Mouse (Mus musculus) large intestine, adult 2 months (tissue): ENCODE measurements around the gene Trnp1. TPM values are rescaled to one million over a fixed set of nuclear protein-coding genes. Genes with fewer than 3 reads are reported as not detected.

ENCODE experiments used
- DNase-seq: peaks from one replicate; pipeline ENCODE4 v3.0.0-alpha.2; 2012; ENCODE audit warnings: low read depth, low spot score
- WGBS: fragments of 180-500 bp; shearing (Covaris S2); methylation state at CpG from one replicate; pipeline ENCODE4 v1.1.7; 2018; 5-methylcytosine and 5-hydroxymethylcytosine counted together
- polyA plus RNA-seq: library from polyadenylated mRNA; depleted of rRNA; stranded (reverse); fragments of >200 nt; gene quantifications from 2 replicates; pipeline ENCODE4 v1.2.3, GENCODE M21; 2012

Trnp1 gene
- polyA plus RNA-seq, 1 experiment = 7.9 TPM

- DNase-seq = no peak
- 80% methylated on average over 7 of the region's 7 CpGs for WGBS
Observed at GRCm38 (mm10) chr4:133471135-133471821, 27.1 kb downstream of the Trnp1 start.

GRCm38 (mm10) chr4:133469122-133469521 lies 29.2 kb downstream of the Trnp1 start:
- DNase-seq = no peak
- WGBS = 32% methylated on average over 12 of the region's 12 CpGs

DNA sequence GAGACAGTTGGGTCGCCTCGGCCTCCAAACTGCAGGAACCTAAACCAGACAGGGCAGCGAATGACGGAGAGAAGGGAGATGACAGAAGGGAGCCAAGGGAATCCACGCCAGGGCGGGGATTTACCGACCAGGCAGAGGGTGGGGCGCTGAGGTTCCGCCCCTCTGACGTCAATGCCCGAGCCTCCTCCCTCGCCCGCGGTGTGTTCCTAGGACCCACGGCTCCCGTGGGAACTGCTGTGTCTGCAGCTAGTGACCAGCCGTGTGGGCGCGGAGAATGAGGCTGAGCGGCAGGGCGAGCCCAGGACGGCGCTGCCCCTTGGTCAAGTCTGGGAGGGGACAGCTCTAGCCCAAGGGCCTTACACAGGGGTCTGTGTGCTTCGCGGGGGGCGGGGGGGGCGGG lies 30.3 kb downstream of the Trnp1 start:
- DNase-seq = peak; percentile 75
- WGBS = 0% methylated on average over 27 of the region's 27 CpGs

DNA sequence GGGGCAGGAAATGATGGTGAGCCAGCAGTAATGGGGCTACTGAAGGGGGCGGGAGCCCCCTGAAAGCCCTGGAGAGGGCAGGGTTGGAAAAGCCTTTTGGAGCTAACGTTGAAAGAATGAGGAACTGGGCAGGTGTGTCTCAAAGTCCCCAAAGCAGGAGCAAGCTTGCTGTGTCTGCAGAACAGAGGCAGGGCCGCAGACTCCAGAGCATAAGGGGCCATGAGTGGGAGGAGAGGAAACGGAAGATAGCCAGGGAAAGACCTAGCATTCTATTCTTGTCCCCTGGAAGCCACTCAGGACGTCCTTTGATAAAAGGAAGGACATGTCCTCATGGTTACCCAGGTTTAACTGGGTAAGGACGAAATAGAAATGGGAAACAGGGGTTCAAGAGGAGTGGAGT lies 35.2 kb downstream of the Trnp1 start:
- WGBS = 47% methylated on average over 6 of the region's 6 CpGs
- no peak for DNase-seq

- 81% methylated on average over 4 of the region's 4 CpGs for WGBS
- DNase-seq = no peak
Observed at GRCm38 (mm10) chr4:133461362-133461761, 37.0 kb downstream of the Trnp1 start.

- 55% methylated on average over 5 of the region's 5 CpGs for WGBS
- DNase-seq = no peak
Observed at GRCm38 (mm10) chr4:133460796-133461325, 37.5 kb downstream of the Trnp1 start.

- 78% methylated on average over 1 of the region's 1 CpGs for WGBS
- DNase-seq = no peak
Observed at GRCm38 (mm10) chr4:133460006-133460405, 38.3 kb downstream of the Trnp1 start.

- no peak for DNase-seq
- WGBS = 50% methylated on average over 3 of the region's 3 CpGs
Observed at GRCm38 (mm10) chr4:133458044-133458443, 40.3 kb downstream of the Trnp1 start.

- DNase-seq = no peak
- WGBS = 53% methylated on average over 7 of the region's 7 CpGs
Observed at GRCm38 (mm10) chr4:133452433-133452832, 45.9 kb downstream of the Trnp1 start.

DNA sequence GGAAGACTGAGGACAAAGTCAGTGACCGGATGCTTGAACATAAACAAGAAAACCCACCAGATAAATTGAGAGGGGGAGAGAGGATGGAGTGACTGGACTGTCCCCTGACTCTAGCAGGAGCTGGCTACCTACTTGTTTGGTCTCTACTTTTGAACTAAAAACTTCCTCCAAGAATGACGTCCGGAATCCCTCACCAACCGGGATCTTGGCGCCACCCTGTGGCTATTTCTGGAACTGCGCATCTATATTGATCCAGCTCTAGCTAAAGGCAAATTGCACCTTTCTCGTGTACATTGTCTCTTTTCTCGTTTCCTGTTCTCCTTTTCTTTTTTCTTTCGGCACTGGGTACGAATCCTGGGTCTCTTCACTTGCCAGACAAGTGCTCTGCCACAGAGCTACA lies 46.8 kb downstream of the Trnp1 start:
- 4% methylated on average over 10 of the region's 10 CpGs for WGBS

DNA sequence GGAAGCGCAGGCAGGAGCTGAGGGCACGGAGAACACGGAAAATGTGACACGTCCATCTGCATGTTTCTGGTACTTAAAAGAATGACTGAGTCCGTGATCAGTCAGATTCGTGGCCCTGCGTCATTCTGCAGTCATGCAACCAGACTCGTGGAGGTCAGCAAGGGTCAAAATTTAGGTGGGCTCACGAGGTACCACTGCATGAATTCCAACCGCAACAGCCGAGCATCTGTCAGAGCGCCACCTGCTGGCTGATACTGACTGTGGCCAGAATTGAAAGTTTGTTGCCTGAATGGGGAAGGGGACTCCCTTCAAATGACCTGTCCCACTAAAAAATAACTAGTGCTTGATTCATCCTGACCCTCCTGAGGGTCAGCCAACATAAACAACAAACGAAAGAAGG lies 48.6 kb downstream of the Trnp1 start:
- 21% methylated on average over 13 of the region's 13 CpGs for WGBS
- no peak for DNase-seq

More for the DNA sequence above, 46.8 kb downstream of the Trnp1 start:
- DNase-seq = peak; percentile 60

- DNase-seq = no peak
- 32% methylated on average over 8 of the region's 8 CpGs for WGBS
Observed at GRCm38 (mm10) chr4:133448708-133449388, 49.5 kb downstream of the Trnp1 start.

GRCm38 (mm10) chr4:133447967-133448366 lies 50.4 kb downstream of the Trnp1 start:
- DNase-seq = no peak
- WGBS = 87% methylated on average over 11 of the region's 11 CpGs

DNA sequence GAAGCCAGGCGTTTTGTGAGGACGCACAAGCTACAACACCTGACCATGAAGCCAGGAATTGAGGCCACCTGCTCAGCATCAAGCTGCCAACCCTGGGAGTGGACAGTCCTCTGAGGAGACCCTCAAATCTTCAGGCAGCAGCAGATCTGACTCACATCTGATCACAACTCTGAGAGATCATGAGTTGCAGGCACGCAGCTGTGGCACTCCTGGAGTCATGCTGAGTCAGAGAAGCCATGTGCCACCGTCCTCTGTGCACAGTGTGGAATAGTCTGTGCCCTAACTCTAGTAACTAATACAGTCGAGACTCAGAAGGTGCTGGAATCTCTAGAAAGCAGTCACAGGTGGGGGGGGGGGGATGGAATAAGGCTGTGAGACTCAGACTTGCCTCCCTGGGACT lies 51.0 kb downstream of the Trnp1 start:
- WGBS = 66% methylated on average over 5 of the region's 5 CpGs
- DNase-seq = no peak

GRCm38 (mm10) chr4:133445727-133446126 lies 52.6 kb downstream of the Trnp1 start:
- DNase-seq = no peak
- WGBS = 83% methylated on average over 5 of the region's 5 CpGs

- DNase-seq = no peak
- WGBS = 60% methylated on average over 5 of the region's 5 CpGs
Observed at GRCm38 (mm10) chr4:133443085-133443484, 55.3 kb downstream of the Trnp1 start.

GRCm38 (mm10) chr4:133442194-133442593 lies 56.2 kb downstream of the Trnp1 start:
- WGBS = 84% methylated on average over 3 of the region's 3 CpGs
- DNase-seq = no peak
